Mouse (Mus musculus) splenic B cell, adult 2 months (primary cell): ENCODE results near the gene Mfsd1.
A peak's percentile ranks its signal among the peaks of the same experiment; 100 is the strongest.

Experiments
- DNase-seq: peaks from one replicate; pipeline ENCODE4 v3.0.0-alpha.2; 2011; ENCODE audit warnings: low read depth, low spot score
- H3K27me3 ChIP-seq: 2 replicates; pipeline ENCODE4 v1.6.1; 2012; ENCODE audit warnings: mild to moderate bottlenecking, low read length, moderate library complexity, mixed read lengths; ENCODE audit not compliant: control insufficient read depth, poor library complexity, insufficient read depth, severe bottlenecking
- H3K36me3 ChIP-seq: 2 replicates; pipeline ENCODE4 v1.6.1; 2012; ENCODE audit warnings: mild to moderate bottlenecking, low read length, moderate library complexity, mixed read lengths; ENCODE audit not compliant: control insufficient read depth, poor library complexity, insufficient read depth, severe bottlenecking

The Mfsd1 gene

GRCm38 (mm10) chr3:67576724-67577123, 5.8 kb upstream of the Mfsd1 start:
- H3K27me3 ChIP-seq, result no peaks in the 10 kb centered on the region
- H3K36me3 ChIP-seq, result no peaks in the 10 kb centered on the region
- peak; percentile 30 for DNase-seq

- Histone ChIP-seq H3K36me3 (peaks cover 3% of the 10 kb centered on the region; the same call in 1 of the 2 replicates), H3K27me3 (no peaks in the 10 kb centered on the region)
- DNase-seq, result no peak
Measured at GRCm38 (mm10) chr3:67583125-67583845, 744 bp downstream of the Mfsd1 start.

GRCm38 (mm10) chr3:67583846-67584186, 1.3 kb downstream of the Mfsd1 start:
- DNase-seq, result no peak

GRCm38 (mm10) chr3:67586511-67586910, 4.0 kb downstream of the Mfsd1 start:
- DNase-seq, result no peak

More at GRCm38 (mm10) chr3:67583846-67584186, 1.3 kb downstream of the Mfsd1 start:
- Histone ChIP-seq H3K36me3 (peaks cover 4% of the 10 kb centered on the region; the same call in 1 of the 2 replicates), H3K27me3 (no peaks in the 10 kb centered on the region)

GRCm38 (mm10) chr3:67587430-67587829, 4.9 kb downstream of the Mfsd1 start:
- DNase-seq, result peak; percentile 41
- Histone ChIP-seq H3K36me3 (peaks cover 14% of the 10 kb centered on the region), H3K27me3 (no peaks in the 10 kb centered on the region)

More at GRCm38 (mm10) chr3:67586511-67586910, 4.0 kb downstream of the Mfsd1 start:
- Histone ChIP-seq H3K36me3 (peaks cover 11% of the 10 kb centered on the region), H3K27me3 (no peaks in the 10 kb centered on the region)

- no peak for DNase-seq
- Histone ChIP-seq H3K36me3 (peaks cover 3% of the 10 kb centered on the region; the same call in 1 of the 2 replicates), H3K27me3 (no peaks in the 10 kb centered on the region)
Measured at GRCm38 (mm10) chr3:67601616-67602138, 19.1 kb downstream of the Mfsd1 start.

GRCm38 (mm10) chr3:67618222-67618621, 35.7 kb downstream of the Mfsd1 start:
- H3K27me3 ChIP-seq, result no peaks in the 10 kb centered on the region
- no peaks in the 10 kb centered on the region for H3K36me3 ChIP-seq
- no peak for DNase-seq

- no peak for DNase-seq
- Histone ChIP-seq H3K36me3 (no peaks in the 10 kb centered on the region), H3K27me3 (no peaks in the 10 kb centered on the region)
Measured at GRCm38 (mm10) chr3:67624629-67625028, 42.1 kb downstream of the Mfsd1 start.

GRCm38 (mm10) chr3:67643135-67643534, 60.6 kb downstream of the Mfsd1 start:
- DNase-seq, result no peak
- Histone ChIP-seq H3K27me3 (no peaks in the 10 kb centered on the region), H3K36me3 (no peaks in the 10 kb centered on the region)

- no peaks in the 10 kb centered on the region for H3K27me3 ChIP-seq
- no peak for DNase-seq
- no peaks in the 10 kb centered on the region for H3K36me3 ChIP-seq
Measured at GRCm38 (mm10) chr3:67645640-67646466, 63.3 kb downstream of the Mfsd1 start.
